Mouse (Mus musculus) midbrain, embryonic 10.5 days (tissue): Measurements from ENCODE around the gene Dynlrb2. TPM values are rescaled to one million over a fixed set of nuclear protein-coding genes. Genes with fewer than 3 reads are reported as not detected.

Experiments used
- DNase-seq: peaks from one replicate; pipeline ENCODE4 v3.0.0-alpha.2; 2017; ENCODE audit warnings: low spot score
- H3K27ac ChIP-seq: fragments of 300-500 bp; sonication (generic); replicated peaks from 2 replicates; pipeline ENCODE4 v1.5.1; 2016; ENCODE audit warnings: mild to moderate bottlenecking
- H3K27me3 ChIP-seq: fragments of 300-500 bp; sonication (generic); 2 replicates; pipeline ENCODE4 v1.6.1; 2016; ENCODE audit warnings: low read depth, mild to moderate bottlenecking; ENCODE audit not compliant: poor library complexity, severe bottlenecking
- H3K36me3 ChIP-seq: fragments of 300-500 bp; sonication (generic); 2 replicates; pipeline ENCODE4 v1.6.1; 2016; ENCODE audit warnings: mild to moderate bottlenecking, moderate library complexity
- H3K4me1 ChIP-seq: fragments of 300-500 bp; sonication (generic); 2 replicates; pipeline ENCODE4 v1.6.1; 2016
- H3K4me3 ChIP-seq: fragments of 300-500 bp; sonication (generic); 2 replicates; pipeline ENCODE4 v1.5.1; 2016; ENCODE audit warnings: mild to moderate bottlenecking, moderate library complexity
- H3K9me3 ChIP-seq: fragments of 300-500 bp; sonication (generic); replicated peaks from 2 replicates; pipeline ENCODE4 v1.6.1; 2016; ENCODE audit warnings: mild to moderate bottlenecking
- WGBS: fragments of 180-500 bp; shearing (Covaris S2); methylation state at CpG from one replicate; pipeline ENCODE4 v1.1.7; 2016; 5-methylcytosine and 5-hydroxymethylcytosine counted together
- polyA plus RNA-seq: library from polyadenylated mRNA; unstranded; fragments of >200 nt; fragmentation: Nextera tagmentation; extraction: Ambion mirVana; gene quantifications from 2 replicates; pipeline ENCODE4 v1.2.1, GENCODE M21; 2016

Dynlrb2 gene
- polyA plus RNA-seq, 1 experiment from 2014 or later = 1.7 TPM

GRCm38 (mm10) chr8:116552255-116552654, 47.5 kb downstream of the Dynlrb2 start:
- Histone ChIP-seq H3K4me1 (no peaks in the 10 kb centered on the region), H3K9me3 (peaks cover 7% of the 10 kb centered on the region), H3K27ac (no peak overlapping the region), H3K36me3 (no peaks in the 10 kb centered on the region), H3K4me3 (no peak overlapping the region), H3K27me3 (no peaks in the 10 kb centered on the region)
- no peak for DNase-seq
- WGBS = 91% methylated on average over 6 of the region's 6 CpGs

- DNase-seq = no peak
- Histone ChIP-seq H3K4me1 (no peaks in the 10 kb centered on the region), H3K4me3 (no peak overlapping the region), H3K27me3 (no peaks in the 10 kb centered on the region), H3K9me3 (peaks cover 7% of the 10 kb centered on the region), H3K36me3 (no peaks in the 10 kb centered on the region), H3K27ac (no peak overlapping the region)
- 75% methylated on average over 3 of the region's 3 CpGs for WGBS
Measured at GRCm38 (mm10) chr8:116552778-116553177, 48.0 kb downstream of the Dynlrb2 start.

Other genes starting within 250 kb of the Dynlrb2 start
- gene Cdyl2, start 228.0 kb downstream of the Dynlrb2 start, polyA plus RNA-seq = 6.3 and 7.0 TPM in 2 replicates